Mouse (Mus musculus) CH12F3 (cell line): ENCODE measurements around the gene Gm10100.
"Not testable (repeated sequence)": the region's sequence is repeated elsewhere in the genome, so short reads cannot be mapped to it uniquely, and the experiment has no call there.

Source experiments
- in situ Hi-C: fragments of 300-500 bp; cut with MboI; formaldehyde crosslinking; loops from 2 replicates; pipeline ENCODE4 v1.14.3; 2020; ENCODE audit warnings: low sequenced_read_pairs

Gm10100 gene

DNA sequence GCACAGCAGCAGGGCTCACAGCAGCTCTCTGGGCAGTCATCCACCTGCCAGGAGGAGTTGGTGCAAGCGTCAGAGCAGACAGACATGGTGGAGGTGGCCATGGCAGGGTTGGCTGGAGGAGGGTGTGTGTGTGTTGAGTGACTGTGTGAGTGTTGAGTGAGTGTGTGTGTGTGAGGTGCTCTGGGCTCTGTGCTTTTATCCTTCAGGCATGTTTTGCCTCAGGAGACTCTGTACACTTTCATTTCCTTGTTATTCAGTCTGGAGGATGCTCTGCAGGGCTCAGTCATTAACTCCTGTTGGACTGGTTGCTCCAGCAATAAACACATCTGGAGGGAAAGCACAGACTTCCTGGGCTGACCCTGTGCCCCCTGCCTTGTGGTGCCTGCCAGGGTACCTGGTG is 25.0 kb downstream of the Gm10100 start, which contains the start of gene Gm9736:
TSS of gene Gm9736 (minus strand) at position 101 of the 400 bp plus-strand sequence.
- in situ Hi-C loops: not testable (repeated sequence)

DNA sequence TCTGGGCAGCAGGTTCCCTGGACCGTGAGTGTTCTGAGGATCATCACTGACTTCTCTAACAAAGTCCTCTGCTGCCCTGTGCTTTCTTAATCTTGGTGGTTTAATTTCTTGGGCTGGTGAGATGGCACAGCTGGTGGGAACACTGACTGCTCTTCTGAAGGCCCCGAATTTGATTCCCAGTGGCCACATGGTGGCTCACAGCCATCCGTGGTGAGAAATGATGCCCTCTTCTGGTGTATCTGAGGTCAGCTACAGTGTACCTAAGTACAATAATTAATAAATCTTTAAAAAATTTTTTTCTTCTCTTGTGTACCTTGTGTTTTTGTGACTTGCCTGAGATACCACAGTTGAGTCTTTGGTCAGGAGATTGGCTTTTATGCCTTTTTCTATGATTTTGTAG is 26.0 kb downstream of the Gm10100 start:
- in situ Hi-C loops: not testable (repeated sequence)

DNA sequence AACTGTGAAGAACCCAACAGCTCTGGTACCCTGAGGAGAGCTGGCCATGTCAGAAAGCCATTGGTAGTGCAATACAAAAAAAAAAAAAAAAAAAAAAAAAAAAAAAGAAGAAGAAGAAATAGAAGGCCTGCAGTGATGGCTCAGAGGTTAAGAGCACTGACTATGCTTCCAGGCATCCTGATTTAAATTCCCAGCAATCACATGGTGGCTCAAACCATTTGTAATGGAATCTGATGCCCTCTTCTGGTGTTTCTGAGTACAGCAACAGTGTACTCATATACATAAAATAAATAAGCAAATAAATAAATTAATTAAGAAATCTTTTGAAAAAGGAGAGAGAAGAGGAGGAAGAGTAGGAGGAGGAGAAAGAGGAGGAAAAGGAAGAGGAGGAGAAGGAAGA is 27.2 kb downstream of the Gm10100 start:
- in situ Hi-C loops: no loop called here

DNA sequence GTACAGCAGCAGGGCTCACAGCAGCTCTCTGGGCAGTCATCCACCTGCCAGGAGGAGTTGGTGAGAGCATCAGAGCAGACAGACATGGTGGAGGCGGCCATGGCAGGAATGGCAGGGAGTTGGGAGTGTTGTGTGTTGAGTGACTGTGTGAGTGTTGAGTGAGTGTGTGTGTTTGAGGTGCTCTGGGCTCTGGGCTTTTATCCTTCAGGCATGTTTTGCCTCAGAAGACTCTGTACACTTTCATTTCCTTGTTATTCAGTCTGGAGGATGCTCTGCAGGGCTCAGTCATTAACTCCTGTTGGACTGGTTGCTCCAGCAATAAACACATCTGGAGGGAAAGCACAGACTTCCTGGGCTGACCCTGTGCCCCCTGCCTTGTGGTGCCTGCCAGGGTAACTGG is 33.3 kb downstream of the Gm10100 start, which contains the start of gene Gm3233:
TSS of gene Gm3233 (minus strand) at position 101 of the 400 bp plus-strand sequence.
- in situ Hi-C loops: not testable (repeated sequence)

DNA sequence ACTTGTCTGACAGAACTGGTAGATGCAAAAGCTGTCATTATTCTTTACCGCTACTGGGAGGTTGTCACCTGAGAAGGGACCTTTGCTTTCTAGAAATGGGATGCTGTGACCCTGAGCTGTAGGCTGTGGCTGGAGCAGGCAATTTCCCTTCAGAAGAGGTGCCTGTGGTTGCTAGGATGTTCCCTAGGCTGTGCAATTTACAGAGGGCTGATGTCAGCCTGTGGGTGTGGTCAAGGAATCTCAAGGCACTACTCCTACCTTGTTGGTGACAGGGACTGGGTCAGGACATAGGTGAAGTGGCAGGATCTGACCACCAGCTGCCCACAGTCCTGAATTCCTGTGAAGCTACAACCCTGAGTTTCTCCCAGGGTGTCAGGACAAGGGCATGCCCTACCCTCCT is 43.4 kb downstream of the Gm10100 start:
- in situ Hi-C loops: no loop called here

DNA sequence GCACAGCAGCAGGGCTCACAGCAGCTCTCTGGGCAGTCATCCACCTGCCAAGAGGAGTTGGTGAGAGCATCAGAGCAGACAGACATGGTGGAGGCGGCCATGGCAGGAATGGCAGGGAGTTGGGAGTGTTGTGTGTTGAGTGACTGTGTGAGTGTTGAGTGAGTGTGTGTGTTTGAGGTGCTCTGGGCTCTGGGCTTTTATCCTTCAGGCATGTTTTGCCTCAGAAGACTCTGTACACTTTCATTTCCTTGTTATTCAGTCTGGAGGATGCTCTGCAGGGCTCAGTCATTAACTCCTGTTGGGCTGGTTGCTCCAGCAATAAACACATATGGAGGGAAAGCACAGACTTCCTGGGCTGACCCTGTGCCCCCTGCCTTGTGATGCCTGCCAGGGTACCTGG is 44.9 kb downstream of the Gm10100 start, which contains the start of gene Gm3238:
TSS of gene Gm3238 (minus strand) at position 101 of the 400 bp plus-strand sequence.
- in situ Hi-C loops: not testable (repeated sequence)

DNA sequence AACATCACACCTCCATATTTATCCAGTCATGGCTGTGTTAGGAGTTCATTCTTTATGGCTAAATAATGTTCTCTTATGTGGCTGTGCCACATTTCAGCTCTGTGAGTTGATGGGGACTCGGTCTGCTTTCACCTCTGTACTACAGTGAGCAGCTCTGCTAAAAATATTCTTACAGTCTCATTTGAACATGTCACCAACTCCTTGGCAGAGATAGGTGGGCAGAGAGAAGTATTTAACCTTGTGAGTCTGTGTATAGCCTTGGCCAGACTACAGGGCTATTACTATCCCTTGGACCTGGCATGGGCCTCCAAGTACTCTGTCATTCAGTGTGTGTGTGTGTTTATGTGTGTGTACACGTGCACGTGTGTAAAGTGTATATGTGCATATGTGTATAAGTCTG is 45.9 kb downstream of the Gm10100 start:
- in situ Hi-C loops: not testable (repeated sequence)
